Mouse (Mus musculus) liver, postnatal 0 days (tissue): ENCODE measurements around the gene Mecom. TPM values are rescaled to one million over a fixed set of nuclear protein-coding genes. Genes with fewer than 3 reads are reported as not detected.

Experiments
- ATAC-seq: fragments of 200-750 bp; cut with Nextera tagmentation; 2 replicates; pipeline ENCODE4 v1.8.0; 2017; ENCODE audit warnings: mild to moderate bottlenecking, moderate library complexity
- DNase-seq: peaks from one replicate; pipeline ENCODE4 v3.0.0-alpha.2; 2016
- H3K27ac ChIP-seq: fragments of 300-500 bp; sonication (generic); 2 replicates; pipeline ENCODE4 v1.5.1; 2014; ENCODE audit warnings: antibody characterized with exemption, moderate library complexity, mild to moderate bottlenecking, low read depth
- H3K27me3 ChIP-seq: fragments of 300-500 bp; sonication (generic); 2 replicates; pipeline ENCODE4 v1.6.1; 2014; ENCODE audit warnings: low read length, control low read depth, mixed read lengths; ENCODE audit not compliant: insufficient read depth
- H3K36me3 ChIP-seq: fragments of 300-500 bp; sonication (generic); replicated peaks from 2 replicates; pipeline ENCODE4 v1.6.1; 2014; ENCODE audit warnings: mild to moderate bottlenecking, control low read depth, low read length, moderate library complexity, mixed read lengths; ENCODE audit not compliant: insufficient read depth
- H3K4me1 ChIP-seq: fragments of 300-500 bp; sonication (generic); 2 replicates; pipeline ENCODE4 v1.6.1; 2014; ENCODE audit warnings: antibody characterized with exemption, mild to moderate bottlenecking, control low read depth; ENCODE audit not compliant: insufficient read depth
- H3K4me2 ChIP-seq: fragments of 300-500 bp; sonication (generic); 2 replicates; pipeline ENCODE4 v1.6.1; 2014; ENCODE audit warnings: low read depth, mild to moderate bottlenecking, low read length, moderate library complexity, mixed read lengths
- H3K4me3 ChIP-seq: fragments of 300-500 bp; sonication (generic); 2 replicates; pipeline ENCODE4 v1.5.1; 2014; ENCODE audit warnings: low read depth, low read length
- H3K9ac ChIP-seq: fragments of 300-500 bp; sonication (generic); replicated peaks from 2 replicates; pipeline ENCODE4 v1.6.1; 2014; ENCODE audit warnings: mild to moderate bottlenecking, moderate library complexity
- H3K9me3 ChIP-seq: fragments of 300-500 bp; sonication (generic); 2 replicates; pipeline ENCODE4 v1.6.1; 2016; ENCODE audit warnings: mild to moderate bottlenecking, control low read depth, low read length, mixed read lengths
- CTCF ChIP-seq: sonication (generic); IDR thresholded peaks from 2 replicates; pipeline ENCODE4 v1.5.1; 2016; ENCODE audit warnings: antibody characterized with exemption, low read depth
- EP300 ChIP-seq: IDR thresholded peaks from 2 replicates; pipeline ENCODE4 v1.6.1; 2016; ENCODE audit warnings: antibody characterized with exemption, low read depth, mild to moderate bottlenecking
- WGBS: fragments of 180-500 bp; shearing (Covaris S2); extraction: QIAGEN DNeasy Blood & Tissue Kit; methylation state at CpG from one replicate; pipeline ENCODE4 v1.1.7; 2014; ENCODE audit not compliant: insufficient replicate concordance; 5-methylcytosine and 5-hydroxymethylcytosine counted together
- polyA plus RNA-seq: library from polyadenylated mRNA; unstranded; fragments of >200 nt; fragmentation: Nextera tagmentation; extraction: Ambion mirVana; gene quantifications from 2 replicates; pipeline ENCODE4 v1.2.1, GENCODE M21; 2015

Mecom gene
- polyA plus RNA-seq, 1 experiment from 2014 or later: 0.89 TPM

DNA sequence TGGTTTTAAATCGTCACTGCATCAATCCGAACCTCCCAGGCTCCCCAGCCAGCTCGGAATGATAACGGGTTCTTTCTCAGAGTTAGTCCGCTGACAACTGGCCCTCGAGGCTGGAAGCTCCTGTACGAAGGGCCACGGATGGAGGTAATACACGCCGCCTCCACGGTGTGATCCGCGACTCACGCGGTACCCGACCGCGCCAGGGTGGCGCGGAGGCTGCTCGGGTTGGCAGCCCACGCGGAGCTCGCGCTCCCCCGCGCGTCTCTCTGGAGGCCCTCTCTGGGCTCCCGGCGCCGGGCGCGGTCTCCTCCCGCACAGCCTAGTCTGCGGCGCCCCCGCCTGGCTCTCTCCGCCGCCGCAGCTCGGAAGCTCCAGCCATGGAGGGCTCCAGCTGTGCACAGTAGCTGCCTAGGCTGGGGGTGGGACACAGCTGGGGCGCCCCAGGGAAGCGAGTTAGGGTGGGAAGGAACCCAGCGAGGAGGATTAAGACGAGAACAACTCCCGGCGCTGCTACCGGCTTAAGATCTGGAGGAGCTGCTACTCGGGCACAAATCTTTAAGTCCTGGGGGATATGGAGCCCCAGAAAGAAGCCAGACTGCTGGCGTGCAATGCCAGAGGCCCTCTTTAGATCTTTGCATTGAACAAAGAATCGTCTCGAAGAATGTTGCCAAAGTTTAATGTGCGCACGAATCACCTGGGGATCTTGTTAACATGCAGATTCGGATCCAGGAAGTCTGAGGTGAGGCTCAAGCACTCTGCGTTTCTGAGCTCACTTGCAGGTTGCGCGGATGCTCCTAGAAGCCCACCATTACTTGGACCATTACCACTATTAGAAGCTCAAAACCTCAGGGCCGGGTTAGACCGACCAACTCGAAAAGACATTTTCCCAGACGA lies 32.7 kb downstream of the Mecom start:
- TF ChIP-seq EP300: no peak
- TF ChIP-seq CTCF: peak; percentile 51
- H3K4me3 ChIP-seq: peak overlapping the region; percentile 17; the same call in 1 of the 2 replicates
- ATAC-seq: no peak

GRCm38 (mm10) chr3:30514051-30514754 lies 33.6 kb downstream of the Mecom start:
- DNase-seq (no peak), ATAC-seq (no peak)

More for the DNA sequence above, 32.7 kb downstream of the Mecom start:
- 4% methylated on average over 62 of the region's 62 CpGs for WGBS
- Histone ChIP-seq H3K4me2 (peak overlapping the region; percentile 31; the same call in 1 of the 2 replicates), H3K36me3 (no peaks in the 10 kb centered on the region), H3K27me3 (peaks cover 70% of the 10 kb centered on the region), H3K9me3 (no peaks in the 10 kb centered on the region), H3K4me1 (0 out of 2 replicates have a peak, but pooled peaks cover 3% of the 10 kb centered on the region), H3K27ac (no peak overlapping the region), H3K9ac (no peak overlapping the region)
- peak; percentile 41 for DNase-seq

GRCm38 (mm10) chr3:30513314-30513997 lies 34.4 kb downstream of the Mecom start:
- DNase-seq (no peak), ATAC-seq (no peak)
- H3K4me1 ChIP-seq: peaks cover 5% of the 10 kb centered on the region; the same call in 1 of the 2 replicates
- no peak overlapping the region for H3K4me2 ChIP-seq
- H3K9ac ChIP-seq: no peak overlapping the region
- WGBS: 10% methylated on average over 16 of the region's 16 CpGs
- no peak overlapping the region for H3K27ac ChIP-seq
- TF ChIP-seq EP300 (no peak), CTCF (no peak)
- H3K27me3 ChIP-seq: peaks cover 87% of the 10 kb centered on the region
- no peaks in the 10 kb centered on the region for H3K36me3 ChIP-seq
- no peak overlapping the region for H3K4me3 ChIP-seq
- H3K9me3 ChIP-seq: no peaks in the 10 kb centered on the region

More at GRCm38 (mm10) chr3:30514051-30514754, 33.6 kb downstream of the Mecom start:
- Histone ChIP-seq H3K27ac (no peak overlapping the region), H3K4me1 (peaks cover 5% of the 10 kb centered on the region; the same call in 1 of the 2 replicates), H3K4me3 (peak overlapping the region; percentile 17; the same call in 1 of the 2 replicates), H3K27me3 (peaks cover 79% of the 10 kb centered on the region), H3K4me2 (peak overlapping the region; percentile 31), H3K36me3 (no peaks in the 10 kb centered on the region), H3K9me3 (no peaks in the 10 kb centered on the region), H3K9ac (no peak overlapping the region)
- whole genome bisulfite sequencing: under 1% methylated on average over 52 of the region's 52 CpGs
- TF ChIP-seq EP300: no peak
- no peak for TF ChIP-seq CTCF

- Histone ChIP-seq H3K4me3 (no peak overlapping the region), H3K9me3 (no peaks in the 10 kb centered on the region), H3K9ac (no peak overlapping the region), H3K27ac (no peak overlapping the region), H3K27me3 (peaks cover 96% of the 10 kb centered on the region), H3K4me1 (peaks cover 11% of the 10 kb centered on the region), H3K36me3 (no peaks in the 10 kb centered on the region), H3K4me2 (no peak overlapping the region)
- 22% methylated on average over 12 of the region's 12 CpGs for WGBS
- ATAC-seq (no peak), DNase-seq (no peak)
- TF ChIP-seq CTCF: no peak
- TF ChIP-seq EP300: no peak
These were observed 35.3 kb downstream of the Mecom start for GRCm38 (mm10) chr3:30512459-30513030.

- no peaks in the 10 kb centered on the region for H3K9me3 ChIP-seq
- TF ChIP-seq EP300: no peak
- TF ChIP-seq CTCF: no peak
- no peak overlapping the region for H3K4me3 ChIP-seq
- ATAC-seq (no peak), DNase-seq (no peak)
- no peak overlapping the region for H3K9ac ChIP-seq
- no peak overlapping the region for H3K27ac ChIP-seq
- 30% methylated on average over 7 of the region's 7 CpGs for WGBS
- H3K4me2 ChIP-seq: no peak overlapping the region
- H3K27me3 ChIP-seq: peaks cover 99% of the 10 kb centered on the region
- no peaks in the 10 kb centered on the region for H3K36me3 ChIP-seq
- peaks cover 11% of the 10 kb centered on the region for H3K4me1 ChIP-seq
These were observed 36.0 kb downstream of the Mecom start for GRCm38 (mm10) chr3:30511796-30512195.
